Mouse (Mus musculus) kidney, adult 2 months (tissue): ENCODE measurements around the gene Hils1.

Experiments used
- CTCF ChIP-seq: fragments of 200-500 bp; conservative IDR thresholded peaks from 2 replicates; pipeline ENCODE4 v1.5.1; 2011; ENCODE audit warnings: low read depth, mild to moderate bottlenecking, control low read depth, low read length, moderate library complexity, mixed read lengths; ENCODE audit not compliant: insufficient read depth, insufficient read length
- POLR2A ChIP-seq: fragments of 200-500 bp; IDR thresholded peaks from one replicate; pipeline ENCODE4 v1.6.1; 2011; ENCODE audit warnings: low read depth, low read length, control low read depth

- TF ChIP-seq CTCF (no peak), POLR2A (no peak)
Measured at GRCm38 (mm10) chr11:94996984-94997383, 29.6 kb downstream of the Hils1 start.
